Mouse (Mus musculus): Measurements from ENCODE around the gene Yaf2. TPM values are rescaled to one million over a fixed set of nuclear protein-coding genes. Genes with fewer than 3 reads are reported as not detected.

The Yaf2 gene
- polyA plus RNA-seq, 1 experiment from 2014 or later = 58.2 TPM

DNA sequence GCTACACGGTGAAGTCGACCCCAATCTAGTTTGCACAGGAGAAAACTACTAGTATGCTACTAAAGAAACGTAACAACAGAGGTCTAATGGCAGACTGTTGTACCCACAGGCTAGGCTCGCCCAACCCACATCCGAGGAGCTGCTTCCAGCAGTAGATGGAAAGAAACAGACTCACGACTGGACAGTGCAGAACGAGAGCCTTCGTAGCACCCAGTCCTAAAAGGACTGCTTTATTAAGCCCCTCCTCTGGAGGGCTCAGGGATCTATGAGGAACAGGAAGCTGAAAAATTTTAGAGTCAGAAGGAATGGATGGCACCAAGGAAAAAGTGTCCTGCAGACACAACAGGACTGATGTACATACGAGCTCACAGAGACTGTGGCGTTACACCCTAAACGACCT, 42.3 kb downstream of the Yaf2 start:
- no peak overlapping the region for H3K4me2 ChIP-seq (replicated peaks; ENCODE audit: low read depth, low read length)
- H3K9me3 ChIP-seq (ENCODE audit: low read length) = no peaks in the 10 kb centered on the region
- H3K36me3 ChIP-seq (ENCODE audit: insufficient read depth, low read length) = no peaks in the 10 kb centered on the region
- ATAC-seq (peak; percentile 17; the same call in 1 of the 2 replicates), DNase-seq (ENCODE audit: low spot score) (no peak)
- no peak overlapping the region for H3K9ac ChIP-seq (replicated peaks; ENCODE audit: low read depth)
- WGBS = 46% methylated on average over 11 of the region's 11 CpGs
- H3K27me3 ChIP-seq (replicated peaks; ENCODE audit: insufficient read depth, low read length) = no peaks in the 10 kb centered on the region
- no peaks in the 10 kb centered on the region for H3K4me1 ChIP-seq (ENCODE audit: insufficient read depth, low read depth, low read length)
- H3K4me3 ChIP-seq (ENCODE audit: low read depth, low read length) = no peak overlapping the region
- TF ChIP-seq CTCF (IDR thresholded peaks at IDR 0.05) (no peak), EP300 (IDR thresholded peaks at IDR 0.05) (no peak)
- H3K27ac ChIP-seq (ENCODE audit: low read length) = no peak overlapping the region

DNA sequence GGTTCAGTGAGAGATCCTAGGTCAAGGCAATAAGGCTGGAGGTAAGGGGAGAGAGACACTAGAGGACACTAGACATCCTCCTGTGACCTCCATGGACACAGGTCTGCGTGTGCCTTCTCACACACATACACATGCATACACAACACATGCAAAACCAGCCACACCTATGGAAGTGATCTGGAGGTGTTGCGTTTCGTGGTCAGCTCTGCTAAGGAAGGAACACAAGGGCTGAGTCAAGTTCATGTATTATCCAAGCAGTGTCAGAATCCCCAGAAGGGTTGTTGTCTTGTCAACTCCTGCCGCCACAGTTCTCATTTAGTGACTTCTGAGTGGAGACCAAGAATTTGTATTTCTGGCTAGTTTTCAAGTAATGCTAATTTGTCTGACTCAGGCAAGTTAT, 48.4 kb downstream of the Yaf2 start:
- H3K4me3 ChIP-seq (ENCODE audit: low read depth, low read length) = no peak overlapping the region
- H3K4me2 ChIP-seq (replicated peaks; ENCODE audit: low read depth, low read length) = no peak overlapping the region
- TF ChIP-seq CTCF (IDR thresholded peaks at IDR 0.05) (no peak), EP300 (IDR thresholded peaks at IDR 0.05) (no peak)
- 91% methylated on average over 4 of the region's 4 CpGs for WGBS
- H3K36me3 ChIP-seq (ENCODE audit: insufficient read depth, low read length) = no peaks in the 10 kb centered on the region; the same call in 1 of the 2 replicates
- no peak overlapping the region for H3K9ac ChIP-seq (replicated peaks; ENCODE audit: low read depth)
- DNase-seq (ENCODE audit: low spot score) = no peak
- no peaks in the 10 kb centered on the region for H3K9me3 ChIP-seq (ENCODE audit: low read length)
- ATAC-seq = no peak
- H3K27ac ChIP-seq (ENCODE audit: low read length) = no peak overlapping the region
- no peaks in the 10 kb centered on the region for H3K4me1 ChIP-seq (ENCODE audit: insufficient read depth, low read depth, low read length)
- H3K27me3 ChIP-seq (replicated peaks; ENCODE audit: insufficient read depth, low read length) = no peaks in the 10 kb centered on the region

DNA sequence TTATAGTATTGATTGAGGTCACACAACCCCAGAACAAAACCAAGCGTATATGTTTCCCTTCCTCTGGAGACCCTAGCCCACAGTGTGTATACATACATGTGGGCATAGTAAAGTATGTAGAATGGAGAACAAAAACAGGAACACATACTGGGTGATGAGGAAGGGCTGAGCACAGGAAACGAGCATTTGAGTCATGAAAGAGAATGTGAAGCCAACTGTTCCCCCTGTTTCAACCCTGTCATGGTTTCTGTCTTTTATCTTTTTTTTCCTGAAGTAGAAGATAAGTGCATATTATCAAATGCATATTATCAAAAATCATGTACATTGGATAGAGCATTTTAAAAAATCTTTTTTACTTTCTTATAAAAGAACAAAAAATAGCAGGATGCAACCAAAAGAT, 49.1 kb downstream of the Yaf2 start:
- no peaks in the 10 kb centered on the region for H3K4me1 ChIP-seq (ENCODE audit: insufficient read depth, low read depth, low read length)
- H3K27ac ChIP-seq (ENCODE audit: low read length) = no peak overlapping the region
- H3K9ac ChIP-seq (replicated peaks; ENCODE audit: low read depth) = no peak overlapping the region
- H3K9me3 ChIP-seq (ENCODE audit: low read length) = no peaks in the 10 kb centered on the region
- WGBS = 68% methylated on average over 2 of the region's 2 CpGs
- DNase-seq (ENCODE audit: low spot score) (no peak), ATAC-seq (no peak)
- TF ChIP-seq EP300 (IDR thresholded peaks at IDR 0.05) = no peak
- TF ChIP-seq CTCF (IDR thresholded peaks at IDR 0.05) = no peak
- no peak overlapping the region for H3K4me3 ChIP-seq (ENCODE audit: low read depth, low read length)
- H3K4me2 ChIP-seq (replicated peaks; ENCODE audit: low read depth, low read length) = no peak overlapping the region
- H3K27me3 ChIP-seq (replicated peaks; ENCODE audit: insufficient read depth, low read length) = no peaks in the 10 kb centered on the region
- H3K36me3 ChIP-seq (ENCODE audit: insufficient read depth, low read length) = no peaks in the 10 kb centered on the region; the same call in 1 of the 2 replicates

DNA sequence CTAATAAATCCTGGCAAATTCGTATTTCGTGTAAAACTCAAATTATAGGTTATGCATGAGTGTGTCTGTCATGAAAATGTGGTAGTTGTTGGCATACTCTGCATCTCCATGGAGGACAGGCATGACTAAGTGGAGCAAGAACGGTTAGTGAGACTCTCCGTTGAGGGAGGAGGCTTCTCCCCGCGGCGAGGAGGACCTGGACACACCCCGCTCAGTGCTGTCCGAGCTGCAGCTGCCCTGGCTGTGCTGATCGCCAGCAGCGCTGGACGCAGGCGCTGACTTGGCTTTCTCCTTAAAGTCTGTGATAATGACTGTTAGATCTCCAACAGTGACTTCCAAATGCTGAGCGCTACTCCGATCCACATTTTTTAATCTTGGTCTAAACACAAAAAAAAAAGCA, 51.5 kb downstream of the Yaf2 start:
- 86% methylated on average over 15 of the region's 15 CpGs for WGBS
- no peak overlapping the region for H3K4me2 ChIP-seq (replicated peaks; ENCODE audit: low read depth, low read length)
- H3K4me1 ChIP-seq (ENCODE audit: insufficient read depth, low read depth, low read length) = no peaks in the 10 kb centered on the region
- TF ChIP-seq EP300 (IDR thresholded peaks at IDR 0.05) (no peak), CTCF (IDR thresholded peaks at IDR 0.05) (no peak)
- no peaks in the 10 kb centered on the region; the same call in 1 of the 2 replicates for H3K36me3 ChIP-seq (ENCODE audit: insufficient read depth, low read length)
- no peaks in the 10 kb centered on the region for H3K9me3 ChIP-seq (ENCODE audit: low read length)
- H3K4me3 ChIP-seq (ENCODE audit: low read depth, low read length) = no peak overlapping the region
- no peak for ATAC-seq
- no peak overlapping the region for H3K27ac ChIP-seq (ENCODE audit: low read length)
- no peak for DNase-seq (ENCODE audit: low spot score)
- no peaks in the 10 kb centered on the region for H3K27me3 ChIP-seq (replicated peaks; ENCODE audit: insufficient read depth, low read length)
- no peak overlapping the region for H3K9ac ChIP-seq (replicated peaks; ENCODE audit: low read depth)

DNA sequence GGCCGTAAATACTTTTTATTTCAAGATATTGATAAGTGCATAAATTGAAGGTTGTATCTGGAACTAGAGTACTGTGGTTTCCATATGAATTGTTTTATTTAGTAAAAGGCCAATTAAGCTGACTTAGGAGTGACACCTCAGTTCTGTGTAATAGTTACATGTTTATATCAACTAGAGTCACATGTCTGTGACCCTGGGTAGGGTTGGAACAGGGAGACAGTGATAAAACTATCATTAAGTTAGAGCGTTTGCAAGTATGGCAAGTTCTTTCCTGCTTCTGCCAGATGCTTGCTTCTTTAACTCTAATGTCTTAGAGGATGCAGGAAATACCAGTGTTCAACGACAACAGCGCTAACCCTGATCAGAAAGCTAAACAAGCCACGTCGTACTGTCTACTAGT, 52.4 kb downstream of the Yaf2 start:
- no peaks in the 10 kb centered on the region for H3K27me3 ChIP-seq (replicated peaks; ENCODE audit: insufficient read depth, low read length)
- no peaks in the 10 kb centered on the region; the same call in 1 of the 2 replicates for H3K36me3 ChIP-seq (ENCODE audit: insufficient read depth, low read length)
- ATAC-seq = no peak
- H3K9me3 ChIP-seq (ENCODE audit: low read length) = no peaks in the 10 kb centered on the region
- H3K9ac ChIP-seq (replicated peaks; ENCODE audit: low read depth) = no peak overlapping the region
- no peak overlapping the region for H3K4me3 ChIP-seq (ENCODE audit: low read depth, low read length)
- DNase-seq (ENCODE audit: low spot score) = no peak
- H3K27ac ChIP-seq (ENCODE audit: low read length) = no peak overlapping the region
- TF ChIP-seq CTCF (IDR thresholded peaks at IDR 0.05) (no peak), EP300 (IDR thresholded peaks at IDR 0.05) (no peak)
- H3K4me1 ChIP-seq (ENCODE audit: insufficient read depth, low read depth, low read length) = no peaks in the 10 kb centered on the region
- 77% methylated on average over 6 of the region's 6 CpGs for WGBS
- H3K4me2 ChIP-seq (replicated peaks; ENCODE audit: low read depth, low read length) = no peak overlapping the region

DNA sequence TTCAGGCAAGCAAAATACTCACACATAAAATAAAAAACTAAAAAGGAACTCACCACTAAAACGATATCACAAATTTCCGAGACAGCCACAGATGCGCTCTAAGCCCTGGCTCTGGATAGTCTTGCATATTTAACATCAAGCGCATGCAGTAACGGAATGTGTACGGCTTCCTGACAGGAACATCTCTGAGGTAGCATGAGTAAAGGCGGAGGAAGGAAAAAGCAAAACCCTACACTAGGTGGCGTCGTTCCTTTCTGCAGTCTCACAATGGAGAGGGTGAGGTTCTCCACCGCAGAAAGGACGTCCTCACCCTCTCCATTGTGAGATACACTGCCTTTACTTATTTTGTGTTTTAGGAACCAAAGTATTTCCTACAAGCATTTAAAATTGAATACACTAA, 53.4 kb downstream of the Yaf2 start:
- DNase-seq (ENCODE audit: low spot score) = no peak

DNA sequence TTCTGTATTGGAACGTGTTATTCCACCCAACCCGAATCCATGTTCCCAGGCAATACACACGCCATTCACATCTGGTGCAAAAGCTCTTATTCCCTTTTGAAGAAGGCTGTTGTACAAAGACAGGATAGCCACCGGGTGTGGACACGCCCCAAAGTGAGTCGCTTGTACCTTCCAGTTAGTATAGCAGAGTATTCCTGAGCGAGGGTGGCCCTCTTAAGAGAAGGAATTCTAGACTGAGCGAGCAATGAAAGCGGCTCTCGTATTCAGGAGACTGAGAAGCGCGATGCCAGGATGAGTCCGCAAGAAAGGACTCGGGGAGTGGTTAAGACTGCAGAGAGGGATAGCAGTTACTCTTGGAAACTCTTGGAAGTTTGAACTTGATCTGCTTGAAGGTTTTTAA, 60.5 kb downstream of the Yaf2 start:
- 3% methylated on average over 14 of the region's 14 CpGs for WGBS
- H3K27ac ChIP-seq (ENCODE audit: low read length) = no peak overlapping the region

More for the DNA sequence above, 53.4 kb downstream of the Yaf2 start:
- no peak overlapping the region for H3K4me3 ChIP-seq (ENCODE audit: low read depth, low read length)
- 78% methylated on average over 11 of the region's 11 CpGs for WGBS
- no peak overlapping the region for H3K4me2 ChIP-seq (replicated peaks; ENCODE audit: low read depth, low read length)
- no peaks in the 10 kb centered on the region for H3K4me1 ChIP-seq (ENCODE audit: insufficient read depth, low read depth, low read length)
- H3K27ac ChIP-seq (ENCODE audit: low read length) = no peak overlapping the region
- TF ChIP-seq EP300 (IDR thresholded peaks at IDR 0.05) (no peak), CTCF (IDR thresholded peaks at IDR 0.05) (peak; percentile 65)
- no peaks in the 10 kb centered on the region for H3K9me3 ChIP-seq (ENCODE audit: low read length)
- ATAC-seq = no peak
- H3K27me3 ChIP-seq (replicated peaks; ENCODE audit: insufficient read depth, low read length) = no peaks in the 10 kb centered on the region
- H3K9ac ChIP-seq (replicated peaks; ENCODE audit: low read depth) = no peak overlapping the region
- no peaks in the 10 kb centered on the region; the same call in 1 of the 2 replicates for H3K36me3 ChIP-seq (ENCODE audit: insufficient read depth, low read length)

More for the DNA sequence above, 60.5 kb downstream of the Yaf2 start:
- TF ChIP-seq CTCF (IDR thresholded peaks at IDR 0.05) = no peak
- TF ChIP-seq EP300 (IDR thresholded peaks at IDR 0.05) = no peak
- Histone ChIP-seq H3K36me3 (ENCODE audit: insufficient read depth, low read length) (no peaks in the 10 kb centered on the region), H3K9ac (replicated peaks; ENCODE audit: low read depth) (peak overlapping the region; percentile 51; the same call in 1 of the 2 replicates), H3K27me3 (replicated peaks; ENCODE audit: insufficient read depth, low read length) (no peaks in the 10 kb centered on the region), H3K4me2 (replicated peaks; ENCODE audit: low read depth, low read length) (peak overlapping the region; percentile 81), H3K4me3 (ENCODE audit: low read depth, low read length) (peak overlapping the region; percentile 79; the same call in 1 of the 2 replicates), H3K9me3 (ENCODE audit: low read length) (no peaks in the 10 kb centered on the region), H3K4me1 (ENCODE audit: insufficient read depth, low read depth, low read length) (peaks cover 17% of the 10 kb centered on the region)
- no peak for ATAC-seq
- DNase-seq (ENCODE audit: low spot score) = peak; percentile 15

All from lung, postnatal 0 days (tissue).